Mouse (Mus musculus) megakaryocyte, embryonic 14.5 days (primary cell): ENCODE results near the gene Rnf40.

Source experiments
- FLI1 ChIP-seq: IDR thresholded peaks from 2 replicates; pipeline ENCODE4 v1.6.1; 2012; ENCODE audit warnings: low read length, inconsistent platforms, mixed read lengths
- GATA1 ChIP-seq: IDR thresholded peaks from 3 replicates; pipeline ENCODE4 v1.6.1; 2012; ENCODE audit warnings: mixed read lengths, low read length, inconsistent platforms, borderline replicate concordance

GRCm38 (mm10) chr7:127601735-127602134 lies 13.2 kb downstream of the Rnf40 start:
- TF ChIP-seq GATA1, result no peak
- TF ChIP-seq FLI1, result no peak
